Mouse (Mus musculus): Measurements from ENCODE around the gene Fbxo39. TPM values are rescaled to one million over a fixed set of nuclear protein-coding genes. Genes with fewer than 3 reads are reported as not detected.
"Not testable (repeated sequence)": the region's sequence is repeated elsewhere in the genome, so short reads cannot be mapped to it uniquely, and the experiment has no call there.

Gene Fbxo39
- total and polyA plus RNA-seq, 3 experiments: not detected

DNA sequence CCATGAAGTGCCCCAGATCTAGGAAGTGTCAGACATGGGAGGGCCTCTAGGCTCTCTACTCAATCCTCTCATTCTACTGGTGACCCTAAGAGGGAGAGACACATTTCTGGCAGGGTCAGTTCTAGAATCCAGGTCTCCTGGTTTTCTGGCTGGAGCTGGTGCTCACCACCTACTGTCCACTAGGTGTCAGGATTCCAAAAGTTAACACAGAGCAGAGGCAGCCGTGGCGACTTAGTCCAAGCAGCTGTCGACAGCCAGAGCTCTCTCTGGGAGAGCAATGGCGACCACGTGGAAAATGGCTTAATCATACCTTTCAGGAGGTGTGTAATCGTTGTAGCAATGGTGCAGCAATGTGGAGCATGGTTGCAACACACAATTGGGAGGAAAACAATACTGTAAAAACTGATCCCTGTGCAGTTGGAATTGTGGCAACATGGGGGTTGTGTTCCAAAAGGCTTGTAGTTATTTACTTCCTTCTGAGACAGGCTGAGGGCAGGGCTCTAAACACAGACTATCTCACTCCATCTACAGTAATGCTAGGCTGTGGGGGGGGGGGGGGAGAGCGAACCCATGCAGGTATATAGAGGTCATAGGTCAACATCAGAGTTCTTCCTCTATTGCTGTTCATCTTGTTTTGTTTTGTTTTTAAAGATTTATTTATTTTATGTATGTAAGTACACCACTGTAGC lies 28.4 kb downstream of the Fbxo39 start:
- no peak overlapping the region for H3K4me3 ChIP-seq (ENCODE audit: control insufficient read depth in 1 of 2, insufficient read depth in 1 of 2, low read depth in 2 of 2, low read length in 2 of 2)
- TF ChIP-seq ZKSCAN1 (IDR thresholded peaks at IDR 0.05; ENCODE audit: low read depth, low read length) (no peak), CHD1 (IDR thresholded peaks at IDR 0.05; ENCODE audit: low read depth, low read length) (no peak), BHLHE40 (IDR thresholded peaks at IDR 0.05; ENCODE audit: borderline replicate concordance, low read depth, low read length) (no peak)

DNA sequence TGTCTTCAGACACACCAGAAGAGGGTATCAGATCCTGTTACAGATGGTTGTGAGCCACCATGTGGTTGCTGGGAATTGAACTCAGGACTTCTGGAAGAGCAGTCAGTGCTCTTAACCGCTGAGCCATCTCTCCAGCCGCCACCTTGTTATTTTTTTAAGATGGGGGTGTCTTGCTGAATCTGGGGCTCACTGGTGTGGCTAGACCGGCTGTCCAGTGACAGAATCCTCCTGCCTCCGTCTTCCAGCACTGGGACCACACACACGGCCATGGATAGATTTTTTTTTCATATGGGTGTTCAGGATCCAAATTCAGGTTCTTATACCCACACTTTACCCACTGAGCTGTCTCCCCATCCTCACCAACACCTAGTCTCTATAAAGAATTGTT lies 29.0 kb downstream of the Fbxo39 start:
- not testable (repeated sequence) for H3K9me3 ChIP-seq (replicated peaks; ENCODE audit: insufficient read depth, low read length); H3K27me3 ChIP-seq (ENCODE audit: control insufficient read depth in 1 of 2, insufficient read depth in 2 of 2, low read length in 2 of 2); H3K79me2 ChIP-seq (ENCODE audit: control insufficient read depth, insufficient read depth, low read length, poor library complexity); H3K36me3 ChIP-seq (ENCODE audit: control insufficient read depth in 1 of 2, insufficient read depth in 2 of 2, low read length in 2 of 2); H3K4me3 ChIP-seq (ENCODE audit: control insufficient read depth in 1 of 2, insufficient read depth in 1 of 2, low read depth in 2 of 2, low read length in 2 of 2); H3K27ac ChIP-seq (ENCODE audit: control insufficient read depth, low read depth, low read length); DNase-seq (ENCODE audit: low read depth, low spot score); H3K4me1 ChIP-seq (ENCODE audit: control insufficient read depth in 1 of 2, insufficient read depth in 2 of 2, low read length in 2 of 2); H3K9ac ChIP-seq (ENCODE audit: control insufficient read depth, low read depth, low read length, poor library complexity, severe bottlenecking)

More for the DNA sequence above, 28.4 kb downstream of the Fbxo39 start:
- H3K27me3 ChIP-seq (ENCODE audit: control insufficient read depth in 1 of 2, insufficient read depth in 2 of 2, low read length in 2 of 2): peaks cover 5 to 7% of the 10 kb centered on the region in 2 experiments
- no peak for DNase-seq (ENCODE audit: low read depth, low spot score)
- H3K9me3 ChIP-seq (replicated peaks; ENCODE audit: insufficient read depth, low read length): no peaks in the 10 kb centered on the region
- no peaks in the 10 kb centered on the region for H3K4me1 ChIP-seq (ENCODE audit: control insufficient read depth in 1 of 2, insufficient read depth in 2 of 2, low read length in 2 of 2)
- no peak overlapping the region for H3K9ac ChIP-seq (ENCODE audit: control insufficient read depth, low read depth, low read length, poor library complexity, severe bottlenecking)
- H3K27ac ChIP-seq (ENCODE audit: control insufficient read depth, low read depth, low read length): no peak overlapping the region
- no peaks in the 10 kb centered on the region for H3K79me2 ChIP-seq (ENCODE audit: control insufficient read depth, insufficient read depth, low read length, poor library complexity)
- H3K36me3 ChIP-seq (ENCODE audit: control insufficient read depth in 1 of 2, insufficient read depth in 2 of 2, low read length in 2 of 2): no peaks in the 10 kb centered on the region

DNA sequence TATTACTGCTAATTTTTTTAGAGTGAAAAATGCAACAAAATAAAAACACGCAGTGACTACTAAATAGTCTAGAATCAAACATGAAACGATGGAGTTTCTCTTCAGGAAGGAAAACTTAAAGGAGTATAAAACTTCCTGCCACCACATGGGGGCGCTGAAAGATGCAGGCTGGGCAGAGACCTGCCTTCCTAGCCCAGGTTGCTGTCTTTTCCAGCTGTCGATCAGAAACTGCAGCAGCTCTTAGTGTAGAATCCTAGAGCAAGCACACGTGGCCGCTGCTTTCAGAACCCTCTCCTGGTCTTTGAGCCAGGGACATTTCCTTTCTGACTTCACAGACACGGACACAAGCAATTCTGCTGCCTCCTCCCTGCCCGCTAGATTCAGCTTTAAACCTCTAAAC lies 29.7 kb downstream of the Fbxo39 start:
- peak; percentile 17; the same call in 1 of the 2 replicates for TF ChIP-seq USF1 (IDR thresholded peaks at IDR 0.05; ENCODE audit: low read depth, low read length)
- TF ChIP-seq CTCF (IDR thresholded peaks at IDR 0.05 in 2 of 3, conservative IDR thresholded peaks at IDR 0.05 in 1 of 3; ENCODE audit: control insufficient read depth in 1 of 3, insufficient read depth in 1 of 3, low read depth in 2 of 3, low read length in 3 of 3, poor library complexity in 1 of 3, severe bottlenecking in 1 of 3): peak; percentile 67 to 83 (median 81)
- TF ChIP-seq SIN3A (IDR thresholded peaks at IDR 0.05; ENCODE audit: low read length): peak; percentile 48; the same call in 1 of the 2 replicates
- peak; percentile 91 for TF ChIP-seq SMC3 (IDR thresholded peaks at IDR 0.05; ENCODE audit: low read depth, low read length)
- TF ChIP-seq ZC3H11A (IDR thresholded peaks at IDR 0.05; ENCODE audit: low read depth, low read length): peak; percentile 87
- no peak for TF ChIP-seq RCOR1 (IDR thresholded peaks at IDR 0.05; ENCODE audit: low read depth, low read length)
- TF ChIP-seq CHD1 (IDR thresholded peaks at IDR 0.05; ENCODE audit: low read depth, low read length): no peak
- TF ChIP-seq RAD21 (IDR thresholded peaks at IDR 0.05; ENCODE audit: low read depth, low read length): peak; percentile 82
- TF ChIP-seq ELF1 (IDR thresholded peaks at IDR 0.05; ENCODE audit: low read depth, low read length): 0 out of 2 replicates have a peak, but pooled peaks have one; percentile 15
- Histone ChIP-seq H3K79me2 (ENCODE audit: control insufficient read depth, insufficient read depth, low read length, poor library complexity) (no peaks in the 10 kb centered on the region), H3K27me3 (ENCODE audit: control insufficient read depth in 1 of 2, insufficient read depth in 2 of 2, low read length in 2 of 2) (peaks cover 3 to 4% of the 10 kb centered on the region in 2 experiments), H3K9me3 (replicated peaks; ENCODE audit: insufficient read depth, low read length) (no peaks in the 10 kb centered on the region), H3K27ac (ENCODE audit: control insufficient read depth, low read depth, low read length) (no peak overlapping the region), H3K4me1 (ENCODE audit: control insufficient read depth in 1 of 2, insufficient read depth in 2 of 2, low read length in 2 of 2) (no peaks in the 10 kb centered on the region), H3K4me3 (ENCODE audit: control insufficient read depth in 1 of 2, insufficient read depth in 1 of 2, low read depth in 2 of 2, low read length in 2 of 2) (peak overlapping the region in 1 of 2 experiments; percentile 33; a peak in 1 of 4 replicates), H3K9ac (ENCODE audit: control insufficient read depth, low read depth, low read length, poor library complexity, severe bottlenecking) (peak overlapping the region; percentile 29; the same call in 1 of the 2 replicates), H3K36me3 (ENCODE audit: control insufficient read depth in 1 of 2, insufficient read depth in 2 of 2, low read length in 2 of 2) (no peaks in the 10 kb centered on the region)
- peak; percentile 88 for DNase-seq (ENCODE audit: low read depth, low spot score)
